Mouse (Mus musculus) stomach, postnatal 0 days (tissue): ENCODE data around the gene Tgfbr2.

ENCODE experiments used
- CTCF ChIP-seq: IDR thresholded peaks from 2 replicates; pipeline ENCODE4 v1.5.1; 2016; ENCODE audit warnings: antibody characterized with exemption, low read depth, mild to moderate bottlenecking, moderate library complexity
- EP300 ChIP-seq: optimal IDR thresholded peaks from 2 replicates; pipeline ENCODE3; 2016; ENCODE audit warnings: antibody characterized with exemption

GRCm38 (mm10) chr9:116199127-116199526, 24.0 kb upstream of the Tgfbr2 start:
- TF ChIP-seq CTCF (no peak), EP300 (no peak)
